Mouse (Mus musculus) heart, postnatal 14 days (tissue): ENCODE measurements around the gene Tnfrsf23. TPM values are rescaled to one million over a fixed set of nuclear protein-coding genes. Genes with fewer than 3 reads are reported as not detected.

Experiments used
- DNase-seq, 2 experiments: peaks; one replicate each; pipeline ENCODE4 v3.0.0; 2021 to 2022
- intact Hi-C: fragments of 180-260 bp; cut with DNase I; formaldehyde crosslinking; loops from one replicate; pipeline ENCODE4 v1.15.1; 2025
- long read RNA-seq, 2 experiments: library from polyadenylated mRNA; stranded (forward); transcript quantifications; one replicate each; pipeline ENCODE4 v2.0.0; 2021
- total RNA-seq, 2 experiments: library from RNA; stranded (reverse); gene quantifications; 2 replicates each; pipeline ENCODE4 v1.2.3; 2021

The Tnfrsf23 gene
- total RNA-seq = 1 to 10 TPM; 1.4 to 1.5 TPM
- long read RNA-seq, experiment 1 = 0 reads
- long read RNA-seq, experiment 2 = 0 reads

- intact Hi-C loops = loop anchor here (1.0 kb wide), 1 partner anchor 36 kb away; the partner anchor contains the start of gene Tnfrsf22
- DNase-seq = peak; percentile 71 to 74
These were observed at the start of gene Tnfrsf23 for GRCm38 (mm10) chr7:143685359-143686067. Gene Tnfrsf23, minus strand, starts transcription at chr7:143685872.

- DNase-seq = no peak
- intact Hi-C loops = no loop called here
These were observed 48.1 kb upstream of the Tnfrsf23 start for GRCm38 (mm10) chr7:143733746-143734145.

GRCm38 (mm10) chr7:143729886-143730285, 44.2 kb upstream of the Tnfrsf23 start:
- DNase-seq = peak; percentile 31 to 55
- intact Hi-C loops = no loop called here

GRCm38 (mm10) chr7:143726396-143726795, 40.7 kb upstream of the Tnfrsf23 start:
- intact Hi-C loops = no loop called here
- no peak for DNase-seq

GRCm38 (mm10) chr7:143723841-143724240, 38.2 kb upstream of the Tnfrsf23 start:
- no peak for DNase-seq
- intact Hi-C loops = no loop called here

- intact Hi-C loops = no loop called here
- no peak for DNase-seq
These were observed 37.0 kb upstream of the Tnfrsf23 start for GRCm38 (mm10) chr7:143722646-143723045.

- intact Hi-C loops = no loop called here
- peak in 1 of 2 experiments; percentile 37 for DNase-seq
These were observed 32.1 kb upstream of the Tnfrsf23 start for GRCm38 (mm10) chr7:143717811-143718210.

GRCm38 (mm10) chr7:143713421-143713820, 27.7 kb upstream of the Tnfrsf23 start:
- intact Hi-C loops = no loop called here
- DNase-seq = no peak

- intact Hi-C loops = no loop called here
These were observed 27.2 kb upstream of the Tnfrsf23 start for GRCm38 (mm10) chr7:143712771-143713348.

GRCm38 (mm10) chr7:143712023-143712422, 26.4 kb upstream of the Tnfrsf23 start:
- intact Hi-C loops = no loop called here
- peak in 1 of 2 experiments; percentile 18 for DNase-seq

More at GRCm38 (mm10) chr7:143712771-143713348, 27.2 kb upstream of the Tnfrsf23 start:
- no peak for DNase-seq

- no peak for DNase-seq
- intact Hi-C loops = no loop called here
These were observed 25.7 kb upstream of the Tnfrsf23 start for GRCm38 (mm10) chr7:143711381-143711780.

- intact Hi-C loops = no loop called here
- DNase-seq = no peak
These were observed 23.7 kb upstream of the Tnfrsf23 start for GRCm38 (mm10) chr7:143709395-143709794.

GRCm38 (mm10) chr7:143706697-143707438, 21.2 kb upstream of the Tnfrsf23 start:
- intact Hi-C loops = loop anchor here (1.0 kb wide), 2 partner anchors 41 to 56 kb away; no protein-coding TSS in a partner anchor
- peak; percentile 91 to 95 for DNase-seq

GRCm38 (mm10) chr7:143696140-143696539, 10.5 kb upstream of the Tnfrsf23 start:
- intact Hi-C loops = loop anchor here (1.0 kb wide), 1 partner anchor 112 kb away; no protein-coding TSS in a partner anchor
- peak in 1 of 2 experiments; percentile 54 for DNase-seq

- no peak for DNase-seq
- intact Hi-C loops = no loop called here
These were observed 8.9 kb upstream of the Tnfrsf23 start for GRCm38 (mm10) chr7:143694550-143694949.

GRCm38 (mm10) chr7:143692746-143693510, 7.3 kb upstream of the Tnfrsf23 start:
- DNase-seq = no peak
- intact Hi-C loops = no loop called here

- no peak for DNase-seq
- intact Hi-C loops = no loop called here
These were observed 6.2 kb upstream of the Tnfrsf23 start for GRCm38 (mm10) chr7:143691909-143692308.

- DNase-seq = no peak
- intact Hi-C loops = no loop called here
These were observed 5.5 kb upstream of the Tnfrsf23 start for GRCm38 (mm10) chr7:143691181-143691580.

- intact Hi-C loops = no loop called here
- DNase-seq = no peak
These were observed 4.3 kb upstream of the Tnfrsf23 start for GRCm38 (mm10) chr7:143689946-143690345.

GRCm38 (mm10) chr7:143689481-143689880, 3.8 kb upstream of the Tnfrsf23 start:
- DNase-seq = no peak
- intact Hi-C loops = no loop called here
